Mouse (Mus musculus) liver, embryonic 16.5 days (tissue): ENCODE data around the gene Slc22a7. TPM values are rescaled to one million over a fixed set of nuclear protein-coding genes. Genes with fewer than 3 reads are reported as not detected.

ENCODE experiments used
- ATAC-seq: fragments of 200-750 bp; cut with Nextera tagmentation; 2 replicates; pipeline ENCODE4 v1.8.0; 2017; ENCODE audit warnings: low read depth, mild to moderate bottlenecking, moderate number of reproducible peaks, moderate library complexity
- H3K27ac ChIP-seq: fragments of 300-500 bp; sonication (generic); 2 replicates; pipeline ENCODE4 v1.5.1; 2014; ENCODE audit warnings: mild to moderate bottlenecking, low read length
- H3K27me3 ChIP-seq: fragments of 300-500 bp; sonication (generic); 2 replicates; pipeline ENCODE4 v1.6.1; 2014; ENCODE audit warnings: low read depth, low read length, mixed read lengths; ENCODE audit not compliant: control insufficient read depth, insufficient read depth
- H3K36me3 ChIP-seq: fragments of 300-500 bp; sonication (generic); 2 replicates; pipeline ENCODE4 v1.6.1; 2014; ENCODE audit warnings: mild to moderate bottlenecking; ENCODE audit not compliant: control insufficient read depth, insufficient read depth
- H3K4me1 ChIP-seq: fragments of 300-500 bp; sonication (generic); 2 replicates; pipeline ENCODE4 v1.6.1; 2014; ENCODE audit warnings: low read depth, low read length, mixed read lengths; ENCODE audit not compliant: control insufficient read depth
- H3K4me2 ChIP-seq: fragments of 300-500 bp; sonication (generic); 2 replicates; pipeline ENCODE4 v1.6.1; 2014; ENCODE audit warnings: low read depth, low read length, mixed read lengths
- H3K4me3 ChIP-seq: fragments of 300-500 bp; sonication (generic); 2 replicates; pipeline ENCODE4 v1.5.1; 2014; ENCODE audit warnings: low read depth, mild to moderate bottlenecking, low read length
- H3K9ac ChIP-seq: fragments of 300-500 bp; sonication (generic); 2 replicates; pipeline ENCODE4 v1.6.1; 2014; ENCODE audit warnings: low read depth, low read length
- H3K9me3 ChIP-seq: fragments of 300-500 bp; sonication (generic); replicated peaks from 2 replicates; pipeline ENCODE4 v1.6.1; 2016; ENCODE audit warnings: low read length; ENCODE audit not compliant: control insufficient read depth
- whole genome bisulfite sequencing: fragments of 180-500 bp; shearing (Covaris S2); extraction: QIAGEN DNeasy Blood & Tissue Kit; methylation state at CpG from one replicate; pipeline ENCODE4 v1.1.7; 2014; ENCODE audit not compliant: insufficient replicate concordance; 5-methylcytosine and 5-hydroxymethylcytosine counted together
- polyA plus RNA-seq: library from polyadenylated mRNA; unstranded; fragments of >200 nt; fragmentation: Nextera tagmentation; extraction: Ambion mirVana; gene quantifications from 2 replicates; pipeline ENCODE4 v1.2.1, GENCODE M21; 2015

Gene Slc22a7
- polyA plus RNA-seq, 1 experiment from 2014 or later = 0.06 TPM

GRCm38 (mm10) chr17:46452683-46453082 lies 14.4 kb upstream of the Slc22a7 start:
- H3K9me3 ChIP-seq = no peaks in the 10 kb centered on the region
- no peak overlapping the region for H3K9ac ChIP-seq
- 38% methylated on average over 5 of the region's 5 CpGs for WGBS
- H3K4me2 ChIP-seq = no peak overlapping the region
- no peak for ATAC-seq
- H3K27ac ChIP-seq = no peak overlapping the region
- H3K4me3 ChIP-seq = no peak overlapping the region
- H3K4me1 ChIP-seq = peaks cover 7% of the 10 kb centered on the region
- H3K27me3 ChIP-seq = peaks cover 46% of the 10 kb centered on the region
- H3K36me3 ChIP-seq = no peaks in the 10 kb centered on the region

DNA sequence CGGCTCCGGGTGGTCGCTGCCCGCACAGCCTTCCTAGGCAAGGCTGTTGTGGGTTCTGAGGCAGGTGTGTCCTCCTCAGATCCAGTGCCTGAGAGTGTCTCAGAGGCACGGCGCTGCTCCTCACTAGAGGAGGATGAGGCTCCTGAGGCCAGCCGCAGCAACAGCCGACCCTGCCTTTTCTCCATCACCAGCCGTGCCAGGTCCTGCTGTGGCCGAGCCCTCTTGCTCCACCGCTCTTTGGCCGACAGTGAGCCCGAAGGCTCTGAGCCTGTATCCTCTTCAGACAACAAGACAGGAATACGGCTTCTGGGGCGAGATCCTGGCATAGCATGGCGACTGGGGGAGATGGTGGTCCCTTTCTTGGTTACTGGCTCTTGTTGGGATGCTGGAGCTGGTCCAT lies 8.0 kb upstream of the Slc22a7 start:
- Histone ChIP-seq H3K4me2 (no peak overlapping the region), H3K4me1 (no peaks in the 10 kb centered on the region), H3K27ac (no peak overlapping the region), H3K27me3 (peaks cover 32% of the 10 kb centered on the region), H3K36me3 (no peaks in the 10 kb centered on the region), H3K4me3 (no peak overlapping the region), H3K9me3 (no peaks in the 10 kb centered on the region), H3K9ac (no peak overlapping the region)
- no peak for ATAC-seq
- WGBS = 70% methylated on average over 16 of the region's 16 CpGs

- Histone ChIP-seq H3K4me2 (no peak overlapping the region), H3K4me3 (no peak overlapping the region), H3K27ac (no peak overlapping the region), H3K4me1 (no peaks in the 10 kb centered on the region), H3K27me3 (peaks cover 32% of the 10 kb centered on the region), H3K36me3 (no peaks in the 10 kb centered on the region), H3K9me3 (no peaks in the 10 kb centered on the region), H3K9ac (no peak overlapping the region)
- WGBS = 4% methylated on average over 49 of the region's 50 CpGs
- ATAC-seq = no peak
These were observed 6.8 kb upstream of the Slc22a7 start for GRCm38 (mm10) chr17:46444839-46445579.

DNA sequence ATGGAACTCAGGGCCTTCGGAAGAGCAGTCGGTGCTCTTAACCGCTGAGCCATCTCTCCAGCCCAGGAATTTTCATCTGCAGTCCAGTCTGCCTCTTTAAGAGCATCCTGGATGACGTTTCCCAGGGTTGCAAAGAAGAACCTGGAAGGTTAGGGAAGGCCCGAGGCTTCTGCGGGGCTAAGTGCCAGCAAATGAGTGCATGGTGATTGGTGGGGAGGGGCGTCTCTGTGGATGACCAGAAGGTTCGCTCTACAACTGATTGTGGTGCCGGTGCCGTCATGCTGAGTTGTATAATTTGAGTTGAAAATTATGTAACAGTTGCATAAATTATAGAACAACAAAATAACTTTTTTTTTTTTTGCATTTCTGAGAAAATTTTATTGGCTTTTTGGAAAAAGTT lies 919 bp upstream of the Slc22a7 start:
- H3K4me1 ChIP-seq = no peaks in the 10 kb centered on the region
- peaks cover 14% of the 10 kb centered on the region for H3K27me3 ChIP-seq
- WGBS = 73% methylated on average over 10 of the region's 10 CpGs
- H3K4me2 ChIP-seq = no peak overlapping the region
- H3K9ac ChIP-seq = no peak overlapping the region
- H3K4me3 ChIP-seq = no peak overlapping the region
- ATAC-seq = no peak
- H3K36me3 ChIP-seq = no peaks in the 10 kb centered on the region
- no peak overlapping the region for H3K27ac ChIP-seq
- H3K9me3 ChIP-seq = no peaks in the 10 kb centered on the region

DNA sequence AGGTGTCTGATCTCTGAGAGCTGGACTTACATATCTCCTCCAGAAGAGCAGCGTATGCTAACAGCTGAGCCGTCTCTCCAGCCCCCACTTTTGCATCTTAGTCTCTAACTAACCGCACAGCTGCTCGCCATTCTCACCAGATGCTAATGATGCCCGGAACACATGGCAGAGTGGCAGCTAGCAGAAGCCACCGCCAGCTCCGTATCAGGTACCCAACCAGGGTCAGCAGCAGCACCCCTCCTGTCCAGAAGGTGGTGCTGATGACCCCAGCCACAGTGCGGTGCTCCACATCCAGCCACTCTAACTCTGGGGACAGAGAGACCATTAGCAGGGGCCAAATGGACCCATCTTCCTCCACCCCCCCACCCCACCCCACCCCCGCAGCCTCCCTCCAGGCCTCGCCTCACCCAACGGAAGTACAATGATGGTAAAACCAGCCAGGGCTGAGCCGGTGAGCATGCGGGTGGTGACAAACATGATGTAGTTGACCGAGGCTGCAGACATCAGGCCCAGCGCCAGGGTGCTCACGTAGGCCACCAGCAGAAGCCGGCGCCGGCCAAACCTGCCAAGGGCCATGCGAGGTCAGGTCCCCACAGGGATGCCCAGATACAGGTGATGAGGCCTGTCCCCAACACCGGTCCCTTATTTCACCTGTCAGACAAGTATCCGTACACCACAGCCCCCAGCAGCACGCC lies 1.4 kb downstream of the Slc22a7 start:
- H3K9ac ChIP-seq = no peak overlapping the region
- no peak overlapping the region for H3K4me3 ChIP-seq
- 21% methylated on average over 23 of the region's 23 CpGs for WGBS
- H3K4me2 ChIP-seq = no peak overlapping the region
- H3K9me3 ChIP-seq = no peaks in the 10 kb centered on the region
- H3K4me1 ChIP-seq = no peaks in the 10 kb centered on the region
- H3K36me3 ChIP-seq = no peaks in the 10 kb centered on the region
- H3K27me3 ChIP-seq = peaks cover 5% of the 10 kb centered on the region
- no peak for ATAC-seq
- no peak overlapping the region for H3K27ac ChIP-seq

GRCm38 (mm10) chr17:46433627-46434026 lies 4.6 kb downstream of the Slc22a7 start:
- no peaks in the 10 kb centered on the region for H3K9me3 ChIP-seq
- no peak overlapping the region for H3K4me3 ChIP-seq
- peaks cover 5% of the 10 kb centered on the region for H3K27me3 ChIP-seq
- WGBS = 8% methylated on average over 17 of the region's 17 CpGs
- no peak overlapping the region for H3K27ac ChIP-seq
- H3K36me3 ChIP-seq = no peaks in the 10 kb centered on the region
- peak; percentile 55; the same call in 1 of the 2 replicates for ATAC-seq
- H3K9ac ChIP-seq = no peak overlapping the region
- peak overlapping the region; percentile 37 for H3K4me2 ChIP-seq
- no peaks in the 10 kb centered on the region for H3K4me1 ChIP-seq

GRCm38 (mm10) chr17:46428761-46429414 lies 9.4 kb downstream of the Slc22a7 start, which contains the start of gene Crip3:
TSS of gene Crip3 (plus strand) at chr17:46428926.
- no peak within 1 kb of the TSS for H3K4me2 ChIP-seq
- no peaks in the 10 kb centered on the region for H3K4me1 ChIP-seq
- WGBS = 13% methylated on average over 18 of the region's 18 CpGs
- no peaks in the 10 kb centered on the region for H3K27me3 ChIP-seq
- H3K9me3 ChIP-seq = no peaks in the 10 kb centered on the region
- no peak within 1 kb of the TSS for H3K4me3 ChIP-seq
- no peak for ATAC-seq
- no peaks in the 10 kb centered on the region for H3K36me3 ChIP-seq
- H3K27ac ChIP-seq = no peak within 1 kb of the TSS
- no peak within 1 kb of the TSS for H3K9ac ChIP-seq

DNA sequence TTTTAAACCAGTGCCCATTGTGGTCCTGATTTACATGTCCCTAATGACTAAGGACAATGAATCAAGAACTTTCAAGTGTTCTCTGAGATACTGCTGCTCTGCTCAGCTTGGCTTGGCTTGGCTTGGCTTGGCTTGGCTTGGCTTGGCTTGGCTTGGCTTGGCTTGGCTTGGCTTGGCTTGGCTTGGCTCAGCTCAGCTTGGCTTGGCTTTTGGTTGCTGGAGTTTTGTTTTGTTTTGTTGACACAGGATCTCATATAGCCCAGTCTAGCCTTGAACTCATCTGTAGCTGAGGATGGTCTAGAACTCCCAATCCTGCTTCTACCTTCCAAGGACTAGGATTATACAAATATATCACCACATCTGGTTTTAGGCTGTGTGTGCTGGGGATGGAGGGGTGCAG lies 11.8 kb downstream of the Slc22a7 start:
- Histone ChIP-seq H3K4me3 (no peak overlapping the region), H3K36me3 (no peaks in the 10 kb centered on the region), H3K4me2 (no peak overlapping the region), H3K9ac (no peak overlapping the region), H3K9me3 (no peaks in the 10 kb centered on the region), H3K27me3 (no peaks in the 10 kb centered on the region), H3K4me1 (no peaks in the 10 kb centered on the region), H3K27ac (no peak overlapping the region)
- ATAC-seq = no peak

DNA sequence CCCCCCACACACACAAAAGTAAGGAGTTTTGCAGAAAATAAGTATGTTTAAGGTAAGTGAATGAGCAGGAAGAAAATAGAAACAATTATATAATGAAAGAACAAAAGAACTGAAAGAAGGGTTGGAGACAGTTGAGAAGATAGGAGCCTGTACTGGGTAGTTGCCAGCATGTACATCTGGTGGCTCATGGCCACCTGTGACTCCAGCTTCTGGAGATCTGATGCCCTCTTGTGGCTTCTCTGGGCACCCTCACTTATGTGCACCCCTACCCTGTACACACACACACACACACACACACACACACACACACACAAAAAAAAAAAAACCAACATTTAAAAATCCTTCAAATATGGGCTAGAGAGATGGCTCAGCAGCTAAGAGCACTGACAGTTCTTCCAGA lies 18.5 kb downstream of the Slc22a7 start:
- no peak for ATAC-seq
- Histone ChIP-seq H3K9me3 (no peaks in the 10 kb centered on the region), H3K4me1 (no peaks in the 10 kb centered on the region), H3K36me3 (no peaks in the 10 kb centered on the region), H3K4me3 (no peak overlapping the region), H3K9ac (no peak overlapping the region), H3K27ac (no peak overlapping the region), H3K4me2 (no peak overlapping the region), H3K27me3 (no peaks in the 10 kb centered on the region)
